Comparison of ENCODE assay signal across 8 mouse cellular contexts in genomic region chr11:76622152-76622565, GRCm38 (mm10). TPM values are rescaled to one million over a fixed set of nuclear protein-coding genes. Genes with fewer than 3 reads are reported as not detected.
DNase-seq lines count a peak whose midpoint lies in the region; ATAC-seq and TF ChIP-seq lines count a peak whose summit lies in the region.

Abr (minus strand) TSS chr11:76622314.

- WGBS in embryonic facial prominence, embryonic 10.5 days = under 1% methylated on average over 31 of the region's 31 CpGs
- under 1% methylated on average over 31 of the region's 31 CpGs for WGBS in heart, embryonic 15.5 days
- WGBS in kidney, postnatal 0 days = under 1% methylated on average over 31 of the region's 31 CpGs
- WGBS in liver, embryonic 14.5 days (ENCODE audit: insufficient replicate concordance) = under 1% methylated on average over 31 of the region's 31 CpGs
- WGBS in neural tube, embryonic 12.5 days = under 1% methylated on average over 31 of the region's 31 CpGs

- H3K4me3 ChIP-seq in embryonic facial prominence, embryonic 10.5 days = peak within 1 kb of the TSS; percentile 86
- peak within 1 kb of the TSS; percentile 75 for H3K4me3 ChIP-seq in heart, embryonic 15.5 days
- H3K4me3 ChIP-seq in kidney, postnatal 0 days (replicated peaks; ENCODE audit: low read depth, low read length) = peak within 1 kb of the TSS; percentile 74
- peak within 1 kb of the TSS; percentile 45 to 50 for H3K4me3 ChIP-seq in liver, embryonic 14.5 days (ENCODE audit: insufficient read depth in 1 of 2, low read depth in 2 of 2, low read length in 2 of 2)
- H3K4me3 ChIP-seq in neural tube, embryonic 12.5 days = peak within 1 kb of the TSS; percentile 63

- H3K27me3 ChIP-seq in embryonic facial prominence, embryonic 10.5 days (replicated peaks; ENCODE audit: low read depth, poor library complexity, severe bottlenecking) = peaks cover 58% of the 10 kb centered on the region
- peaks cover 32% of the 10 kb centered on the region for H3K27me3 ChIP-seq in heart, embryonic 15.5 days
- no peaks in the 10 kb centered on the region; the same call in 1 of the 2 replicates for H3K27me3 ChIP-seq in kidney, postnatal 0 days (ENCODE audit: insufficient read depth, low read length)
- H3K27me3 ChIP-seq in liver, embryonic 14.5 days (ENCODE audit: control insufficient read depth, insufficient read depth, low read length) = peaks cover 40% of the 10 kb centered on the region
- H3K27me3 ChIP-seq in neural tube, embryonic 12.5 days (replicated peaks) = 0 out of 2 replicates have a peak, but pooled peaks cover 22% of the 10 kb centered on the region

- peak within 1 kb of the TSS; percentile 64 for H3K9ac ChIP-seq in heart, embryonic 15.5 days
- H3K9ac ChIP-seq in kidney, postnatal 0 days (ENCODE audit: low read depth, low read length) = peak within 1 kb of the TSS; percentile 77
- no peak within 1 kb of the TSS for H3K9ac ChIP-seq in liver, embryonic 14.5 days (replicated peaks)
- peak within 1 kb of the TSS; percentile 56 for H3K9ac ChIP-seq in neural tube, embryonic 12.5 days

- no peaks in the 10 kb centered on the region for H3K36me3 ChIP-seq in embryonic facial prominence, embryonic 10.5 days (replicated peaks)
- H3K36me3 ChIP-seq in heart, embryonic 15.5 days = no peaks in the 10 kb centered on the region
- H3K36me3 ChIP-seq in kidney, postnatal 0 days (ENCODE audit: insufficient read depth, low read length) = no peaks in the 10 kb centered on the region
- H3K36me3 ChIP-seq in liver, embryonic 14.5 days (replicated peaks; ENCODE audit: control insufficient read depth, insufficient read depth, low read depth) = no peaks in the 10 kb centered on the region
- H3K36me3 ChIP-seq in neural tube, embryonic 12.5 days = no peaks in the 10 kb centered on the region

- peaks cover 34% of the 10 kb centered on the region for H3K4me1 ChIP-seq in embryonic facial prominence, embryonic 10.5 days
- peaks cover 16% of the 10 kb centered on the region for H3K4me1 ChIP-seq in heart, embryonic 15.5 days (replicated peaks)
- H3K4me1 ChIP-seq in kidney, postnatal 0 days (replicated peaks; ENCODE audit: insufficient read depth, low read length) = no peaks in the 10 kb centered on the region
- H3K4me1 ChIP-seq in liver, embryonic 14.5 days (replicated peaks; ENCODE audit: control insufficient read depth in 2 of 2, insufficient read depth in 2 of 2, low read length in 1 of 2) = no peaks in the 10 kb centered on the region
- peaks cover 20% of the 10 kb centered on the region for H3K4me1 ChIP-seq in neural tube, embryonic 12.5 days

- DNase-seq in spleen, adult 18-20 months = peak; percentile 5 to 18
- DNase-seq in spleen, adult 12 weeks (ENCODE audit: low spot score) = no peak
- DNase-seq in embryonic facial prominence, embryonic 10.5 days (ENCODE audit: low spot score) = peak; percentile 78
- DNase-seq in kidney, postnatal 0 days (ENCODE audit: low spot score) = peak; percentile 72
- DNase-seq in liver, embryonic 14.5 days (ENCODE audit: low read depth in 3 of 3, low spot score in 3 of 3) = no peak
- peak; percentile 25 to 30 for DNase-seq in thymus, postnatal 36 days

- TF ChIP-seq CTCF in kidney, postnatal 0 days (IDR thresholded peaks at IDR 0.05; ENCODE audit: low read depth) = peak; percentile 56
- TF ChIP-seq CTCF in liver, embryonic 14.5 days (IDR thresholded peaks at IDR 0.05; ENCODE audit: low read depth) = peak; percentile 32; the same call in 1 of the 2 replicates

- peak within 1 kb of the TSS; percentile 100 for H3K4me2 ChIP-seq in heart, embryonic 15.5 days
- H3K4me2 ChIP-seq in kidney, postnatal 0 days (ENCODE audit: low read length) = peak within 1 kb of the TSS; percentile 98
- H3K4me2 ChIP-seq in liver, embryonic 14.5 days (ENCODE audit: low read depth) = peak within 1 kb of the TSS; percentile 59
- H3K4me2 ChIP-seq in neural tube, embryonic 12.5 days (replicated peaks) = peak within 1 kb of the TSS; percentile 100

- no peaks in the 10 kb centered on the region for H3K9me3 ChIP-seq in embryonic facial prominence, embryonic 10.5 days
- H3K9me3 ChIP-seq in heart, embryonic 15.5 days (replicated peaks) = no peaks in the 10 kb centered on the region
- no peaks in the 10 kb centered on the region for H3K9me3 ChIP-seq in kidney, postnatal 0 days (replicated peaks; ENCODE audit: low read length)
- no peaks in the 10 kb centered on the region for H3K9me3 ChIP-seq in liver, embryonic 14.5 days (ENCODE audit: control insufficient read depth, low read length)
- H3K9me3 ChIP-seq in neural tube, embryonic 12.5 days = 0 out of 2 replicates have a peak, but pooled peaks cover 2% of the 10 kb centered on the region

- H3K27ac ChIP-seq in embryonic facial prominence, embryonic 10.5 days (replicated peaks) = peak within 1 kb of the TSS; percentile 89
- H3K27ac ChIP-seq in heart, embryonic 15.5 days = no peak within 1 kb of the TSS
- peak within 1 kb of the TSS; percentile 83 for H3K27ac ChIP-seq in kidney, postnatal 0 days
- H3K27ac ChIP-seq in liver, embryonic 14.5 days = no peak within 1 kb of the TSS
- no peak within 1 kb of the TSS for H3K27ac ChIP-seq in neural tube, embryonic 12.5 days

- TF ChIP-seq EP300 in liver, embryonic 14.5 days (IDR thresholded peaks at IDR 0.05; ENCODE audit: low read depth) = no peak

- peak; percentile 49; the same call in 1 of the 2 replicates for ATAC-seq in heart, embryonic 15.5 days (replicated peaks; ENCODE audit: insufficient number of reproducible peaks, insufficient read depth, low FRiP score, low read depth)
- 0 out of 2 replicates have a peak, but pooled peaks have one; percentile 26 for ATAC-seq in kidney, postnatal 0 days (replicated peaks; ENCODE audit: low FRiP score, low read depth)
- no peak for ATAC-seq in liver, embryonic 14.5 days (ENCODE audit: insufficient read depth)
- ATAC-seq in neural tube, embryonic 12.5 days (ENCODE audit: low FRiP score, low read depth) = peak; percentile 53; the same call in 1 of the 2 replicates

RNA-seq across cellular contexts. Expression of gene Abr, which starts in this region (rescaled TPM):
- polyA plus RNA-seq in embryonic facial prominence, embryonic 10.5 days (2016; fragmentation: Nextera tagmentation; extraction: Ambion mirVana) = 29.6 and 34.6 TPM in 2 replicates
- 19.9 and 28.2 TPM in 2 replicates for polyA plus RNA-seq in heart, embryonic 15.5 days (2015; fragmentation: Nextera tagmentation; extraction: Ambion mirVana)
- polyA plus RNA-seq in kidney, postnatal 0 days (2015; fragmentation: Nextera tagmentation; extraction: Ambion mirVana) = 27.7 and 30.7 TPM in 2 replicates
- 3.3 and 3.6 TPM in 2 replicates for polyA plus RNA-seq in liver, embryonic 14.5 days (2012; rRNA removed)
- 2.3 and 2.5 TPM in 2 replicates for polyA plus RNA-seq in liver, embryonic 14.5 days (2014; fragmentation: Nextera tagmentation; extraction: Ambion mirVana)
- polyA plus RNA-seq in neural tube, embryonic 12.5 days (2016; fragmentation: Nextera tagmentation; extraction: Ambion mirVana) = 74.9 and 76.2 TPM in 2 replicates

Comparison
In these comparisons a context has a peak if more than half of its experiments do, and no peak if none do; other contexts are left out.
1. DNase-seq: peak in spleen, adult 18-20 months (2 of 2), embryonic facial prominence, embryonic 10.5 days (single experiment), kidney, postnatal 0 days (single experiment) and thymus, postnatal 36 days (2 of 2); none in spleen, adult 12 weeks (single experiment) and liver, embryonic 14.5 days (0 of 3).
2. H3K27ac ChIP-seq: peak in embryonic facial prominence, embryonic 10.5 days (single experiment) and kidney, postnatal 0 days (single experiment); none in heart, embryonic 15.5 days (single experiment), liver, embryonic 14.5 days (single experiment) and neural tube, embryonic 12.5 days (single experiment).
3. Peak in every context shown above with its lines, with median percentiles within 50 percentile points of each other: H3K4me3 ChIP-seq and H3K4me2 ChIP-seq.